Mouse (Mus musculus) embryo, embryonic 11 days (tissue): ENCODE results near the gene Igsf10.

Experiments used
- DNase-seq: peaks from one replicate; pipeline ENCODE4 v3.0.0-alpha.2; 2015

Igsf10 gene

GRCm38 (mm10) chr3:59290551-59290950 is 53.6 kb downstream of the Igsf10 start:
- DNase-seq: no peak

- DNase-seq: no peak
These were observed 65.6 kb downstream of the Igsf10 start for GRCm38 (mm10) chr3:59278620-59279019.

GRCm38 (mm10) chr3:59278254-59278533 is 66.0 kb downstream of the Igsf10 start:
- no peak for DNase-seq

- DNase-seq: peak; percentile 75
These were observed 66.5 kb downstream of the Igsf10 start for GRCm38 (mm10) chr3:59277502-59278253.

- DNase-seq: no peak
These were observed 73.4 kb downstream of the Igsf10 start for GRCm38 (mm10) chr3:59270811-59271210.
